Mouse (Mus musculus): ENCODE data around the gene Rnf215. TPM values are rescaled to one million over a fixed set of nuclear protein-coding genes. Genes with fewer than 3 reads are reported as not detected.
"Not testable (repeated sequence)": the region's sequence is repeated elsewhere in the genome, so short reads cannot be mapped to it uniquely, and the experiment has no call there.

Gene Rnf215
- polyA plus RNA-seq, 1 experiment from 2014 or later, result 45.5 TPM

DNA sequence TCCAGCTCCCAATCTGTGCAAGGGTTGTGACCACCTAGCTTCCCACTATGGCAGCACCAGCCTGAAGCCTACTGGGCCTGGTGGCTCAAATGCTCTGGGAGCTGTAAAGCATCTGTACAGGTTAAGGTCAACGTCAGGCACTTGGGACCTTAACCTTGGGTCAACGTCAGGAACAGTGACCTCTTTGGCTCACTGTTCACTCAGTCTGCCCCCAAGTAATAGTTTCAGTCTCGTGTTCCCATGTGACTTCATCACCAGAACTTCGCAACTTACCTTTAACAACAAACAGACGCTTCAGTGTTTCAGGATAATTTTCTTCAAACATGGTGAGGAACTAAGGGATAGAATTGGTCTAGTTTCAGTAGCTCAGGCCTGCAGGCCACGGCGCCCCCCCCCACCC is 26.3 kb upstream of the Rnf215 start:
- no peaks in the 10 kb centered on the region for H3K4me1 ChIP-seq (ENCODE audit: control insufficient read depth, insufficient read depth, low read length)
- H3K27me3 ChIP-seq (replicated peaks; ENCODE audit: control insufficient read depth, insufficient read depth, low read length), result no peaks in the 10 kb centered on the region
- ATAC-seq, result no peak
- H3K4me2 ChIP-seq (ENCODE audit: low read length), result no peak overlapping the region
- H3K4me3 ChIP-seq (ENCODE audit: low read depth, low read length), result no peak overlapping the region
- no peaks in the 10 kb centered on the region for H3K9me3 ChIP-seq (replicated peaks; ENCODE audit: control insufficient read depth, low read length)
- H3K9ac ChIP-seq (ENCODE audit: low read length), result no peak overlapping the region
- no peaks in the 10 kb centered on the region for H3K36me3 ChIP-seq (ENCODE audit: control insufficient read depth, insufficient read depth, low read length)
- no peak overlapping the region for H3K27ac ChIP-seq (ENCODE audit: low read depth, low read length)
- WGBS, result 88% methylated on average over 7 of the region's 7 CpGs
- no peak for DNase-seq (ENCODE audit: low spot score)

DNA sequence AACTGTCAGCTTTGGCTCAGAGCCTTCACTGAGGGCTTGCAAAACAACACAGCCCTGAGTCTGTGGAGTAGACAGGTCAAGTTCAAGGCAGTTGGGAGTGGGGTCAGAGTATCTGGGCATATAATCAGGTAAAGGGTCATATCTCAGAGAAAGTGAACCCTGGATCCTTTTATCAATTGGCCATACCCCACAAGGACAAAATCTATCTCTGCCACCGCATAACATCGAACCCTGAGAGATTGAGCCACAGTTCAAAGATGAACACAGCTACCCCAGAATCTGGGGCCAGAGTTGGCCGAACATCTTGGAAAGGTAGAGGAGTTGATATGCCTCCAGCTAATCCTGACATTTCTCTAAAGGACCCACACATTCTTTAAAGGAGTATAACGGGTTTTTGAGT is 23.0 kb upstream of the Rnf215 start:
- no peak for DNase-seq (ENCODE audit: low spot score)
- Histone ChIP-seq H3K9me3 (replicated peaks; ENCODE audit: control insufficient read depth, low read length) (no peaks in the 10 kb centered on the region), H3K4me2 (ENCODE audit: low read length) (no peak overlapping the region), H3K4me3 (ENCODE audit: low read depth, low read length) (no peak overlapping the region), H3K4me1 (ENCODE audit: control insufficient read depth, insufficient read depth, low read length) (0 out of 2 replicates have a peak, but pooled peaks cover 3% of the 10 kb centered on the region), H3K27ac (ENCODE audit: low read depth, low read length) (no peak overlapping the region), H3K27me3 (replicated peaks; ENCODE audit: control insufficient read depth, insufficient read depth, low read length) (no peaks in the 10 kb centered on the region), H3K9ac (ENCODE audit: low read length) (no peak overlapping the region), H3K36me3 (ENCODE audit: control insufficient read depth, insufficient read depth, low read length) (no peaks in the 10 kb centered on the region)
- 95% methylated on average over 4 of the region's 4 CpGs for WGBS
- no peak for ATAC-seq

DNA sequence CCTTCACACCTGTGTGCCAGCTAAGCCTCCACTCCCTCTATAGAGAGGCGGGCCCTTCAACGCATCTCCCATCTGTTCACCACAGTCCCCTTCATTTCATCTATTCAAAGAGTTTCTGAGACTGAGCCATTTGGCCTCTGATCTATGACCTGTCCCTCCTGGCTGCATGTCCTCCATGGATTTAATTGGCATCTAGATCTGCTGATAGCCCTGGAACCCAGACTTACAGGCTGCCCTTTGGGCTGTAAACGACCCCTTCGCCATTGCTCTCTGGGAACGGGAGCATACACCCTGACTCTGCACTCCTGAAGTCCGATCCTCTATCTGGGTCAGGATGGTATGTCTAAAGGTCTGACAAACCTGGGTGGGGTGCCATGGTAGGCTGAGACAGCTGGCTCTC is 22.1 kb upstream of the Rnf215 start:
- Histone ChIP-seq H3K4me1 (ENCODE audit: control insufficient read depth, insufficient read depth, low read length) (0 out of 2 replicates have a peak, but pooled peaks cover 5% of the 10 kb centered on the region), H3K36me3 (ENCODE audit: control insufficient read depth, insufficient read depth, low read length) (no peaks in the 10 kb centered on the region), H3K27ac (ENCODE audit: low read depth, low read length) (no peak overlapping the region), H3K9me3 (replicated peaks; ENCODE audit: control insufficient read depth, low read length) (no peaks in the 10 kb centered on the region), H3K27me3 (replicated peaks; ENCODE audit: control insufficient read depth, insufficient read depth, low read length) (no peaks in the 10 kb centered on the region), H3K4me2 (ENCODE audit: low read length) (no peak overlapping the region), H3K4me3 (ENCODE audit: low read depth, low read length) (no peak overlapping the region), H3K9ac (ENCODE audit: low read length) (no peak overlapping the region)
- 86% methylated on average over 6 of the region's 6 CpGs for WGBS
- no peak for ATAC-seq
- DNase-seq (ENCODE audit: low spot score), result no peak

DNA sequence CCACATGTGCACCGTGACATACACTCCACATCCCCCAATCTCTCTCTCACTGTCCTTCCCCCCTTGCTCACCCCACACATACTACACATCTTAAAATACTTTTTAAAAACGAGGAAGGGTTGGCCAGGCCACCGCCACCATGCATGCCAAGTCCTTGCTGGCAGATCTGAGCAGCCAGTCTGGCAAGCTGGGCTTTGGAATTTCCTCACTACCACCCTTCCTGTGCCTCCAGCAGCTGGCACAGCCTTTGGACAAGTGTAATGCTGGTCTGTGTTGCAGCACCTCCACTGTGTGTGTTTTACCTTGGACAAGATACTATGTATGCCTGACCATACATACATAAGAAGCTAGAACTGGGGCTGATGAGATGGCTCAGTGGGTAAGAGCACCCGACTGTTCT is 21.5 kb upstream of the Rnf215 start:
- no peaks in the 10 kb centered on the region for H3K36me3 ChIP-seq (ENCODE audit: control insufficient read depth, insufficient read depth, low read length)
- H3K4me2 ChIP-seq (ENCODE audit: low read length), result no peak overlapping the region
- H3K4me1 ChIP-seq (ENCODE audit: control insufficient read depth, insufficient read depth, low read length), result 0 out of 2 replicates have a peak, but pooled peaks cover 7% of the 10 kb centered on the region
- ATAC-seq (no peak), DNase-seq (ENCODE audit: low spot score) (no peak)
- no peak overlapping the region for H3K9ac ChIP-seq (ENCODE audit: low read length)
- WGBS, result 88% methylated on average over 4 of the region's 4 CpGs
- H3K9me3 ChIP-seq (replicated peaks; ENCODE audit: control insufficient read depth, low read length), result no peaks in the 10 kb centered on the region
- H3K27ac ChIP-seq (ENCODE audit: low read depth, low read length), result no peak overlapping the region
- H3K27me3 ChIP-seq (replicated peaks; ENCODE audit: control insufficient read depth, insufficient read depth, low read length), result no peaks in the 10 kb centered on the region
- H3K4me3 ChIP-seq (ENCODE audit: low read depth, low read length), result no peak overlapping the region

DNA sequence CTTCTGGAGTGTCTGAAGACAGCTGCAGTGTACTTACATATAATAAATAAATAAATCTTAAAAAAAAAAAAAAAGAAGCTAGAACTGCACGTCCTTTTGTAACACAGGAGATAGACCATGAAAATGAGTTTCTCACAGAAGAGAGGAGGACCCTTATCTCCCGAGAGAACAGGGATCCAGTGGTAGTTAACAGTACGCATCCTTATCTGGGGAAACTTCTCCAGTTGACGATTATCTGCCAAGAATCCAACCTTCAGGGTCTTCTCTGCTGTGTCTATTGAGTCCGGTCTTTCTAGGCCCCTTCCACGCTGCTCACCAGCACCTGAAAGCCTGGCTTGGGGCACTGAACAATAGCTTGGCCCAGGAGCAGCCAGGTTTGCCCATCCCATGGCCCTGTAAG is 21.0 kb upstream of the Rnf215 start:
- Histone ChIP-seq H3K4me2 (ENCODE audit: low read length) (no peak overlapping the region), H3K36me3 (ENCODE audit: control insufficient read depth, insufficient read depth, low read length) (no peaks in the 10 kb centered on the region), H3K4me1 (ENCODE audit: control insufficient read depth, insufficient read depth, low read length) (0 out of 2 replicates have a peak, but pooled peaks cover 7% of the 10 kb centered on the region), H3K9ac (ENCODE audit: low read length) (no peak overlapping the region), H3K27me3 (replicated peaks; ENCODE audit: control insufficient read depth, insufficient read depth, low read length) (no peaks in the 10 kb centered on the region), H3K27ac (ENCODE audit: low read depth, low read length) (no peak overlapping the region), H3K4me3 (ENCODE audit: low read depth, low read length) (no peak overlapping the region), H3K9me3 (replicated peaks; ENCODE audit: control insufficient read depth, low read length) (no peaks in the 10 kb centered on the region)
- no peak for DNase-seq (ENCODE audit: low spot score)
- no peak for ATAC-seq
- WGBS, result 85% methylated on average over 6 of the region's 6 CpGs

DNA sequence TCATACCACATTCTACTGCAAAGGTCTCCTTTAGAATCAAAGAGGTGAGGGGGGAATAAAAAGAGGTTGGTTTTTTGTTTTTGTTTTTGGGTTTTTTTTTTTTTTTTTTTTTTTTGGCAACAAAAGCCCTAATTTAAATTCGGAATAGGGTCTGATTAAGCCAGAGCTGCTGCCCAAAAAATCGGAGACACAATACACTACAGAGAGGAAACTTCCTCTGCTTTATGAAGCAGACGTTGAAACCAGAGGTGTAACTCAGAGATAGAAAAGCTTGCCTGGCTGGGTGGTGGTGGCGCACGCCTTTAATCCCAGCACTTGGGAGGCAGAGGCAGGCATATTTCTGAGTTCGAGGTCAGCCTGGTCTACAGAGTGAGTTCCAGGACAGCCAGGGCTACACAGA is 20.5 kb upstream of the Rnf215 start:
- H3K9me3 ChIP-seq (replicated peaks; ENCODE audit: control insufficient read depth, low read length); H3K4me1 ChIP-seq (ENCODE audit: control insufficient read depth, insufficient read depth, low read length); H3K27ac ChIP-seq (ENCODE audit: low read depth, low read length); H3K4me3 ChIP-seq (ENCODE audit: low read depth, low read length); H3K36me3 ChIP-seq (ENCODE audit: control insufficient read depth, insufficient read depth, low read length); H3K9ac ChIP-seq (ENCODE audit: low read length); H3K27me3 ChIP-seq (replicated peaks; ENCODE audit: control insufficient read depth, insufficient read depth, low read length); H3K4me2 ChIP-seq (ENCODE audit: low read length); ATAC-seq; DNase-seq (ENCODE audit: low spot score): not testable (repeated sequence)
- WGBS, result 57% methylated on average over 6 of the region's 6 CpGs

DNA sequence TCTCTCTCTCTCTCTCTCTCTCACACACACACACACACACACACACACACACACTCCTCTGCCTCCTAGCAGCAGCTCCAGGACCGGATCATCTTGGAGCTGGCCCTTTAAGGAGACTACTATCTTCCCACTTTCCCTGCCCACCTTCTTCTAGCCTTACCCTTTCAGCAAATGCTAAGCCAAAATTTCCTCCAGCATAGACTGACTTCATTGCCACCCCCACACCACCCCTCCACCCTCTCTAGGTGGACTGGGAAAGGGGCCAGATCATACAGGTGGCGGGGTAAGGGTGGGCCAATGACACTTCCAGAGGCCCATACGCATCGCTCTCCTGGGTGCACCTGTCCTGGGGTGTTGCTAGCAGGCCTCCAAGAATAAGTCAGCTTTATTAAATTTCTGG is 19.6 kb upstream of the Rnf215 start:
- Histone ChIP-seq H3K4me3 (ENCODE audit: low read depth, low read length) (no peak overlapping the region), H3K9me3 (replicated peaks; ENCODE audit: control insufficient read depth, low read length) (no peaks in the 10 kb centered on the region), H3K9ac (ENCODE audit: low read length) (no peak overlapping the region; the same call in 1 of the 2 replicates), H3K4me2 (ENCODE audit: low read length) (no peak overlapping the region), H3K27me3 (replicated peaks; ENCODE audit: control insufficient read depth, insufficient read depth, low read length) (no peaks in the 10 kb centered on the region; the same call in 1 of the 2 replicates), H3K4me1 (ENCODE audit: control insufficient read depth, insufficient read depth, low read length) (0 out of 2 replicates have a peak, but pooled peaks cover 7% of the 10 kb centered on the region), H3K36me3 (ENCODE audit: control insufficient read depth, insufficient read depth, low read length) (no peaks in the 10 kb centered on the region), H3K27ac (ENCODE audit: low read depth, low read length) (no peak overlapping the region)
- 84% methylated on average over 4 of the region's 4 CpGs for WGBS
- ATAC-seq, result no peak
- DNase-seq (ENCODE audit: low spot score), result no peak

DNA sequence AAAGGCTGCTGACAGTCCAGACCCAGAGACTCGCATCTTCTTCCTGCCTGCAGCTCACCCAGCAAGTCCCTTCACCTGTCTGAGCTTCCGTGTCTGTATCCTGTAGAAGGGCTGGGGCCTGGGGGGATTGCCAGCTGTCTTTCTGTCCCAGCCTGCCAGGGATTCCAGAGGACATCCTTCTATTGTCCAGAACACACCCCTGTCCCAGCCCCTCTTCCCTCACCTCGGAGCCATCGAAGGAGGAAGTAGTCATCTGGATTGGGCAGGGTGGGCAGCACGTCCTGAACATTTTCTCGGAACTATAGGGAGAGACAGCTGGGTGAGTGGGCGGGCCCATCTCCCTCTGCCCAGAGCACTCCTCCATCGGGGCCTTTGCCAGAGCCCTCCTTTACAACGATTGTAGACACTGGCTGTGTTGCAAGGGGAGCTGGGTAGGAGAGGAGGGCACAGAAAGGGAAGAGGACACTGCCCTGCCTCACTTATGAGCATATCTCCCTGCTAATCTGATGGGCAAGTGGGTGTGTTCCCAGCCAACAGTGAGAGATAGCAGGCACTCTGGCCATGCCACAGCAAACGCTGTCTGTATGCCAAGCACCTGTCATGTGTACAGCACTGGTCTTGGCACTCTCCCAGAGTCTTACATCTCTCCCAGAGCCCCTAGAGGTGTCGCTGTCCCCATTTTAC is 18.4 kb upstream of the Rnf215 start:
- H3K9me3 ChIP-seq (replicated peaks; ENCODE audit: control insufficient read depth, low read length), result no peaks in the 10 kb centered on the region
- H3K4me1 ChIP-seq (ENCODE audit: control insufficient read depth, insufficient read depth, low read length), result 0 out of 2 replicates have a peak, but pooled peaks cover 7% of the 10 kb centered on the region
- ATAC-seq, result peak; percentile 16; the same call in 1 of the 2 replicates
- DNase-seq (ENCODE audit: low spot score), result peak; percentile 34
- H3K4me3 ChIP-seq (ENCODE audit: low read depth, low read length), result no peak overlapping the region
- H3K27me3 ChIP-seq (replicated peaks; ENCODE audit: control insufficient read depth, insufficient read depth, low read length), result no peaks in the 10 kb centered on the region; the same call in 1 of the 2 replicates
- H3K27ac ChIP-seq (ENCODE audit: low read depth, low read length), result no peak overlapping the region
- H3K36me3 ChIP-seq (ENCODE audit: control insufficient read depth, insufficient read depth, low read length), result no peaks in the 10 kb centered on the region
- WGBS, result 59% methylated on average over 11 of the region's 11 CpGs
- H3K4me2 ChIP-seq (ENCODE audit: low read length), result no peak overlapping the region
- peak overlapping the region; percentile 17; the same call in 1 of the 2 replicates for H3K9ac ChIP-seq (ENCODE audit: low read length)

DNA sequence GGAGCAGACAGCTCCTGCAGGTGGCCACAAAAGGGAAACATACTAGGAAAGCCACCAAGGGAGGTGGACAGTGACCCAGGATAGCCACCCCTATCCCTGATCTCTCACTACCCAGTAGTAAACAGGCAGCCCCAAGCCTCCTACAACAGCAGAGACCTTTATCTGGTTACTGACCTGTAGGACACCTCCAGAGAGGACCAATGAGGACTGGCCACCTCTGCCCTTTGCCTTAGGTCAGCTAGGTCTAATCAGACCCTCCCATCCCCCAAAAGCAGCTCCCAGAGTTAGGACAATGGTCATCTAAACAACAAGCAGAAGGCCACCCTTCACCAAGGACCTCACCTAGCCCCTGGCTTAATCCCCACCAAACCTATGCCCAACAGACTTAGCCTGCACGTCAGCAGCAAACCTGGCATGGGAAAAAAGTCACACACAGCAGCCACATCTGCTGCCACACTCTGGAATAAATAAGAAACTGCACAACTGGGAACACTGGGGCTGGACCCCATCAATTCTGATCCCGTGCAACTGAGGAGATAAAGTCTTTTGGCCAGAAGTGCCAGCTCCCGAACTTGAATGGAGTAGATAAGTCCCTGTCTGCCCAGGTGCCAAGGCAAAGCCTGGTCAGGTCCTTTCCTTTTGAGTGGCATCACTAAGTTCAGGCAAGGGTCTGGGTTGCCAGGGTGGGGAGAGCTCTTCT is 17.5 kb upstream of the Rnf215 start:
- no peak overlapping the region for H3K27ac ChIP-seq (ENCODE audit: low read depth, low read length)
- WGBS, result 20% methylated on average over 3 of the region's 3 CpGs
- 0 out of 2 replicates have a peak, but pooled peaks cover 7% of the 10 kb centered on the region for H3K4me1 ChIP-seq (ENCODE audit: control insufficient read depth, insufficient read depth, low read length)
- no peak for ATAC-seq
- H3K36me3 ChIP-seq (ENCODE audit: control insufficient read depth, insufficient read depth, low read length), result no peaks in the 10 kb centered on the region
- peak overlapping the region; percentile 52 for H3K4me3 ChIP-seq (ENCODE audit: low read depth, low read length)
- H3K9ac ChIP-seq (ENCODE audit: low read length), result peak overlapping the region; percentile 78; the same call in 1 of the 2 replicates
- DNase-seq (ENCODE audit: low spot score), result peak; percentile 17
- no peaks in the 10 kb centered on the region for H3K9me3 ChIP-seq (replicated peaks; ENCODE audit: control insufficient read depth, low read length)
- H3K27me3 ChIP-seq (replicated peaks; ENCODE audit: control insufficient read depth, insufficient read depth, low read length), result no peaks in the 10 kb centered on the region; the same call in 1 of the 2 replicates
- H3K4me2 ChIP-seq (ENCODE audit: low read length), result peak overlapping the region; percentile 97
